Mouse (Mus musculus) lung, embryonic 16.5 days (tissue): Measurements from ENCODE around the gene Grid1. TPM values are rescaled to one million over a fixed set of nuclear protein-coding genes. Genes with fewer than 3 reads are reported as not detected.

Source experiments
- ATAC-seq: fragments of 200-750 bp; cut with Nextera tagmentation; 2 replicates; pipeline ENCODE4 v1.8.0; 2017; ENCODE audit warnings: low read depth, mild to moderate bottlenecking, moderate library complexity
- H3K27ac ChIP-seq: fragments of 300-500 bp; sonication (generic); 2 replicates; pipeline ENCODE4 v1.5.1; 2014; ENCODE audit warnings: mild to moderate bottlenecking, control low read depth, low read length
- H3K27me3 ChIP-seq: fragments of 300-500 bp; sonication (generic); 2 replicates; pipeline ENCODE4 v1.6.1; 2014; ENCODE audit warnings: low read depth, low read length, mixed read lengths; ENCODE audit not compliant: control insufficient read depth, insufficient read depth
- H3K36me3 ChIP-seq: fragments of 300-500 bp; sonication (generic); 2 replicates; pipeline ENCODE4 v1.6.1; 2014; ENCODE audit warnings: low read length; ENCODE audit not compliant: control insufficient read depth, insufficient read depth
- H3K4me1 ChIP-seq: fragments of 300-500 bp; sonication (generic); replicated peaks from 2 replicates; pipeline ENCODE4 v1.6.1; 2014; ENCODE audit warnings: low read length, mixed read lengths; ENCODE audit not compliant: control insufficient read depth, insufficient read depth
- H3K4me2 ChIP-seq: fragments of 300-500 bp; sonication (generic); 2 replicates; pipeline ENCODE4 v1.6.1; 2014; ENCODE audit warnings: low read depth, low read length, control low read depth
- H3K4me3 ChIP-seq: fragments of 300-500 bp; sonication (generic); 2 replicates; pipeline ENCODE4 v1.5.1; 2014; ENCODE audit warnings: mild to moderate bottlenecking, low read length, control low read depth
- H3K9ac ChIP-seq: fragments of 300-500 bp; sonication (generic); 2 replicates; pipeline ENCODE4 v1.6.1; 2014; ENCODE audit warnings: low read length, control low read depth
- H3K9me3 ChIP-seq: fragments of 300-500 bp; sonication (generic); 2 replicates; pipeline ENCODE4 v1.6.1; 2016; ENCODE audit warnings: low read length; ENCODE audit not compliant: control insufficient read depth
- WGBS: fragments of 180-500 bp; shearing (Covaris S2); extraction: QIAGEN DNeasy Blood & Tissue Kit; methylation state at CpG from one replicate; pipeline ENCODE4 v1.1.7; 2014; 5-methylcytosine and 5-hydroxymethylcytosine counted together
- polyA plus RNA-seq: library from polyadenylated mRNA; unstranded; fragments of >200 nt; fragmentation: Nextera tagmentation; extraction: Ambion mirVana; gene quantifications from 2 replicates; pipeline ENCODE4 v1.2.1, GENCODE M21; 2015

Grid1 gene
- polyA plus RNA-seq, 1 experiment from 2014 or later: 0.51 TPM

GRCm38 (mm10) chr14:35097166-35097565, 277.3 kb downstream of the Grid1 start:
- H3K27ac ChIP-seq: no peak overlapping the region
- H3K27me3 ChIP-seq: no peaks in the 10 kb centered on the region
- H3K4me2 ChIP-seq: no peak overlapping the region
- no peak overlapping the region for H3K4me3 ChIP-seq
- WGBS: 80% methylated on average over 5 of the region's 5 CpGs
- no peaks in the 10 kb centered on the region for H3K4me1 ChIP-seq
- ATAC-seq: no peak
- H3K36me3 ChIP-seq: no peaks in the 10 kb centered on the region
- no peak overlapping the region for H3K9ac ChIP-seq
- no peaks in the 10 kb centered on the region for H3K9me3 ChIP-seq

- H3K4me2 ChIP-seq: no peak overlapping the region
- no peaks in the 10 kb centered on the region for H3K9me3 ChIP-seq
- no peaks in the 10 kb centered on the region for H3K36me3 ChIP-seq
- WGBS: 84% methylated on average over 5 of the region's 5 CpGs
- no peak for ATAC-seq
- H3K4me3 ChIP-seq: no peak overlapping the region
- H3K4me1 ChIP-seq: no peaks in the 10 kb centered on the region
- H3K27ac ChIP-seq: no peak overlapping the region
- no peak overlapping the region for H3K9ac ChIP-seq
- no peaks in the 10 kb centered on the region for H3K27me3 ChIP-seq
These were observed 283.8 kb downstream of the Grid1 start for GRCm38 (mm10) chr14:35103639-35104210.

- 0 out of 2 replicates have a peak, but pooled peaks cover 4% of the 10 kb centered on the region for H3K4me1 ChIP-seq
- no peak overlapping the region for H3K9ac ChIP-seq
- ATAC-seq: no peak
- H3K36me3 ChIP-seq: no peaks in the 10 kb centered on the region
- no peak overlapping the region for H3K4me2 ChIP-seq
- no peak overlapping the region for H3K4me3 ChIP-seq
- WGBS: 73% methylated on average over 3 of the region's 3 CpGs
- H3K27ac ChIP-seq: no peak overlapping the region
- H3K27me3 ChIP-seq: no peaks in the 10 kb centered on the region
- no peaks in the 10 kb centered on the region for H3K9me3 ChIP-seq
These were observed 287.7 kb downstream of the Grid1 start for GRCm38 (mm10) chr14:35107596-35107995.

GRCm38 (mm10) chr14:35110928-35111327, 291.0 kb downstream of the Grid1 start:
- Histone ChIP-seq H3K9ac (no peak overlapping the region), H3K4me2 (no peak overlapping the region), H3K4me1 (0 out of 2 replicates have a peak, but pooled peaks cover 4% of the 10 kb centered on the region), H3K4me3 (no peak overlapping the region), H3K27me3 (no peaks in the 10 kb centered on the region), H3K9me3 (no peaks in the 10 kb centered on the region), H3K27ac (no peak overlapping the region), H3K36me3 (no peaks in the 10 kb centered on the region)
- 65% methylated on average over 1 of the region's 1 CpGs for WGBS
- no peak for ATAC-seq

GRCm38 (mm10) chr14:35112327-35113275, 292.7 kb downstream of the Grid1 start:
- no peak overlapping the region for H3K4me2 ChIP-seq
- 46% methylated on average over 11 of the region's 11 CpGs for WGBS
- H3K4me1 ChIP-seq: 0 out of 2 replicates have a peak, but pooled peaks cover 4% of the 10 kb centered on the region
- H3K27me3 ChIP-seq: no peaks in the 10 kb centered on the region
- ATAC-seq: peak; percentile 93
- H3K9me3 ChIP-seq: no peaks in the 10 kb centered on the region
- no peak overlapping the region for H3K27ac ChIP-seq
- H3K36me3 ChIP-seq: no peaks in the 10 kb centered on the region
- no peak overlapping the region for H3K4me3 ChIP-seq
- no peak overlapping the region for H3K9ac ChIP-seq

DNA sequence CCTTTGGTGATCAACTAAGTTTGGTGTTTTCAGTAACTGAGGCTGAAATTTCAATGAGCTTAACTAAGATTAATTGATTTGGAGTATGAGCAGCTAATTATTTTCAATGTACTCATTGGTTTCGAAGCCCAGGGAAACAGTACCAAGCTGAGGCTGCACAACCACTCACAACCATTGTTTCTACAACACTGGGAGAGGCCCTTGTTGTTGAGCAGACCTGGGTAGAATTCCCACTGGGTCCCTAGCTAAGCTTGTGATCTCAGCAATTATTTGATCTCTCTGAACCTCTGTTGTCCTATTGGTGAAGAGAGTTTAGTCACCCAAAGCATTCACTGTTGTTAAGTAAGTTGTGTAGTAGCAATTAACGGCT, 293.4 kb downstream of the Grid1 start:
- Histone ChIP-seq H3K4me1 (0 out of 2 replicates have a peak, but pooled peaks cover 4% of the 10 kb centered on the region), H3K9ac (no peak overlapping the region), H3K36me3 (no peaks in the 10 kb centered on the region), H3K27ac (no peak overlapping the region), H3K27me3 (no peaks in the 10 kb centered on the region), H3K4me2 (no peak overlapping the region), H3K9me3 (no peaks in the 10 kb centered on the region), H3K4me3 (no peak overlapping the region)
- WGBS: 72% methylated on average over 2 of the region's 2 CpGs
- no peak for ATAC-seq

GRCm38 (mm10) chr14:35115913-35116312, 296.0 kb downstream of the Grid1 start:
- ATAC-seq: no peak
- Histone ChIP-seq H3K9me3 (no peaks in the 10 kb centered on the region), H3K36me3 (no peaks in the 10 kb centered on the region), H3K27me3 (no peaks in the 10 kb centered on the region), H3K4me2 (no peak overlapping the region), H3K9ac (no peak overlapping the region), H3K4me1 (0 out of 2 replicates have a peak, but pooled peaks cover 4% of the 10 kb centered on the region), H3K27ac (no peak overlapping the region), H3K4me3 (no peak overlapping the region)
- 63% methylated on average over 3 of the region's 3 CpGs for WGBS

DNA sequence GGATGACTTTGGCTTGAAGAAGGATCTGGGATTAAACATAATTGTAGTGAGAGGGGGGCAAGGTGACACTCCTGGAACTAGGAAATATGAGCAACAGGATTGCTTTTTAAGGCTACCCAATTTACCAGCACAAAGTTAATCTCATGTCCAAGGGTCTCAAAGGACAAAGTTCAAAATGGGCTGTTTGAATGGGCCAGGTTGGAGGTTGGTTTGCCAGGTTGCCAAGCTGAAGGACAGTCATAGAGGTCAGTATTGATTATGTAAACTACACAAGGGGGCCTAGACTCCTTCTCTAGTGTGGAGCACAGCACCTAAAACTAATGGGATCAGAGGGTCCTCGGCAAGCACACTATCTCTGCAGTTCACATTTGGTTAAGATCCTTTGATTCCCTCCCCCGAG, 300.2 kb downstream of the Grid1 start:
- 57% methylated on average over 2 of the region's 2 CpGs for WGBS
- Histone ChIP-seq H3K36me3 (no peaks in the 10 kb centered on the region), H3K27ac (no peak overlapping the region), H3K4me2 (no peak overlapping the region), H3K9me3 (no peaks in the 10 kb centered on the region), H3K27me3 (no peaks in the 10 kb centered on the region), H3K9ac (no peak overlapping the region), H3K4me3 (no peak overlapping the region), H3K4me1 (no peaks in the 10 kb centered on the region)
- ATAC-seq: no peak

- no peaks in the 10 kb centered on the region for H3K27me3 ChIP-seq
These were observed 301.0 kb downstream of the Grid1 start for GRCm38 (mm10) chr14:35120905-35121304.

More at GRCm38 (mm10) chr14:35120905-35121304, 301.0 kb downstream of the Grid1 start:
- Histone ChIP-seq H3K9me3 (no peaks in the 10 kb centered on the region), H3K9ac (no peak overlapping the region), H3K4me2 (no peak overlapping the region), H3K27ac (no peak overlapping the region), H3K4me3 (no peak overlapping the region), H3K4me1 (no peaks in the 10 kb centered on the region), H3K36me3 (no peaks in the 10 kb centered on the region)
- 79% methylated on average over 4 of the region's 4 CpGs for WGBS
- no peak for ATAC-seq
